Mouse (Mus musculus) ES-E14 (cell line): ENCODE measurements at regions not wholly inside any gene's neighbourhood (a gene's known extent, or its start where the extent isn't known, plus 50 kb on each side); places are given as distances from the start of the nearest gene placed in this dataset.
"Not testable (repeated sequence)": the region's sequence is repeated elsewhere in the genome, so short reads cannot be mapped to it uniquely, and the experiment has no call there.

Experiments
- CHD2 ChIP-seq: IDR thresholded peaks from 2 replicates; pipeline ENCODE4 v1.6.1; 2014; ENCODE audit warnings: mild to moderate bottlenecking, low read depth, low read length, inconsistent platforms
- MAFK ChIP-seq: IDR thresholded peaks from 2 replicates; pipeline ENCODE4 v1.6.1; 2014; ENCODE audit warnings: mild to moderate bottlenecking, low read depth, low read length, inconsistent platforms; ENCODE audit not compliant: insufficient read depth
- ZC3H11A ChIP-seq: IDR thresholded peaks from 2 replicates; pipeline ENCODE4 v1.6.1; 2012; ENCODE audit warnings: low read depth, mild to moderate bottlenecking, inconsistent platforms, low read length, borderline replicate concordance

GRCm38 (mm10) chr17:61256526-61256925, 1624.6 kb downstream of the Efna5 start:
- not testable (repeated sequence) for TF ChIP-seq MAFK, CHD2, ZC3H11A
